Mouse (Mus musculus): ENCODE measurements around the gene Oat.

GRCm38 (mm10) chr7:132596557-132597250 lies 20.5 kb upstream of the Oat start:
- peak; percentile 9; the same call in 1 of the 2 replicates for TF ChIP-seq CTCF (IDR thresholded peaks at IDR 0.05; ENCODE audit: borderline replicate concordance, insufficient read depth, low read length)
- TF ChIP-seq POLR2A (IDR thresholded peaks at IDR 0.05; ENCODE audit: low read depth, low read length), result no peak

All from embryonic fibroblast, embryonic 13.5 days (primary cell).